Mouse (Mus musculus): ENCODE data around the gene Chd5. TPM values are rescaled to one million over a fixed set of nuclear protein-coding genes. Genes with fewer than 3 reads are reported as not detected.

The Chd5 gene
- polyA plus RNA-seq, 1 experiment from 2014 or later = 0.03 TPM

- Histone ChIP-seq H3K27me3 (ENCODE audit: control insufficient read depth, insufficient read depth, low read length) (no peaks in the 10 kb centered on the region), H3K4me1 (ENCODE audit: control insufficient read depth, insufficient read depth, low read length) (no peaks in the 10 kb centered on the region), H3K27ac (ENCODE audit: low read depth, low read length) (no peak overlapping the region), H3K4me3 (ENCODE audit: low read length) (no peak overlapping the region), H3K36me3 (ENCODE audit: control insufficient read depth, insufficient read depth, low read length) (no peaks in the 10 kb centered on the region), H3K4me2 (replicated peaks; ENCODE audit: low read depth, low read length) (no peak overlapping the region), H3K9ac (ENCODE audit: low read depth, low read length) (no peak overlapping the region), H3K9me3 (ENCODE audit: control insufficient read depth, low read length) (no peaks in the 10 kb centered on the region)
- 69% methylated on average over 8 of the region's 8 CpGs for WGBS
- ATAC-seq (ENCODE audit: low FRiP score, low TSS enrichment) = no peak
Observed at GRCm38 (mm10) chr4:152428259-152428658, 89.8 kb downstream of the Chd5 start.

GRCm38 (mm10) chr4:152432308-152432707 is 93.9 kb downstream of the Chd5 start:
- Histone ChIP-seq H3K4me1 (ENCODE audit: control insufficient read depth, insufficient read depth, low read length) (no peaks in the 10 kb centered on the region), H3K4me2 (replicated peaks; ENCODE audit: low read depth, low read length) (no peak overlapping the region), H3K36me3 (ENCODE audit: control insufficient read depth, insufficient read depth, low read length) (no peaks in the 10 kb centered on the region), H3K27me3 (ENCODE audit: control insufficient read depth, insufficient read depth, low read length) (no peaks in the 10 kb centered on the region), H3K27ac (ENCODE audit: low read depth, low read length) (no peak overlapping the region), H3K9ac (ENCODE audit: low read depth, low read length) (no peak overlapping the region), H3K4me3 (ENCODE audit: low read length) (no peak overlapping the region), H3K9me3 (ENCODE audit: control insufficient read depth, low read length) (no peaks in the 10 kb centered on the region)
- WGBS = 57% methylated on average over 5 of the region's 5 CpGs
- no peak for ATAC-seq (ENCODE audit: low FRiP score, low TSS enrichment)

- WGBS = 1% methylated on average over 9 of the region's 9 CpGs
- H3K4me2 ChIP-seq (replicated peaks; ENCODE audit: low read depth, low read length) = peak overlapping the region; percentile 33
- H3K4me1 ChIP-seq (ENCODE audit: control insufficient read depth, insufficient read depth, low read length) = no peaks in the 10 kb centered on the region
- no peak overlapping the region for H3K4me3 ChIP-seq (ENCODE audit: low read length)
- H3K9ac ChIP-seq (ENCODE audit: low read depth, low read length) = no peak overlapping the region
- peak; percentile 86 for ATAC-seq (ENCODE audit: low FRiP score, low TSS enrichment)
- no peaks in the 10 kb centered on the region for H3K27me3 ChIP-seq (ENCODE audit: control insufficient read depth, insufficient read depth, low read length)
- no peaks in the 10 kb centered on the region for H3K9me3 ChIP-seq (ENCODE audit: control insufficient read depth, low read length)
- no peak overlapping the region for H3K27ac ChIP-seq (ENCODE audit: low read depth, low read length)
- H3K36me3 ChIP-seq (ENCODE audit: control insufficient read depth, insufficient read depth, low read length) = no peaks in the 10 kb centered on the region
Observed at GRCm38 (mm10) chr4:152434836-152435235, 96.4 kb downstream of the Chd5 start.

GRCm38 (mm10) chr4:152435255-152435654 is 96.8 kb downstream of the Chd5 start:
- H3K4me1 ChIP-seq (ENCODE audit: control insufficient read depth, insufficient read depth, low read length) = no peaks in the 10 kb centered on the region
- H3K27ac ChIP-seq (ENCODE audit: low read depth, low read length) = no peak overlapping the region
- no peaks in the 10 kb centered on the region for H3K9me3 ChIP-seq (ENCODE audit: control insufficient read depth, low read length)
- H3K9ac ChIP-seq (ENCODE audit: low read depth, low read length) = no peak overlapping the region
- peak; percentile 78 for ATAC-seq (ENCODE audit: low FRiP score, low TSS enrichment)
- no peak overlapping the region for H3K4me3 ChIP-seq (ENCODE audit: low read length)
- 13% methylated on average over 10 of the region's 10 CpGs for WGBS
- H3K36me3 ChIP-seq (ENCODE audit: control insufficient read depth, insufficient read depth, low read length) = no peaks in the 10 kb centered on the region
- peak overlapping the region; percentile 33 for H3K4me2 ChIP-seq (replicated peaks; ENCODE audit: low read depth, low read length)
- H3K27me3 ChIP-seq (ENCODE audit: control insufficient read depth, insufficient read depth, low read length) = no peaks in the 10 kb centered on the region

Other genes starting within 250 kb of the Chd5 start
- gene Tnfrsf25, start 222.7 kb upstream of the Chd5 start, polyA plus RNA-seq (2014; fragmentation: Nextera tagmentation; extraction: Ambion mirVana) = 0.57 and 1.9 TPM in 2 replicates
- gene Espn, start 186.3 kb upstream of the Chd5 start, polyA plus RNA-seq (2014; fragmentation: Nextera tagmentation; extraction: Ambion mirVana) = 36.1 and 36.3 TPM in 2 replicates
- not detected in 2 replicates for gene Hes2, start 179.8 kb upstream of the Chd5 start, polyA plus RNA-seq (2014; fragmentation: Nextera tagmentation; extraction: Ambion mirVana)
- 46.6 and 64.4 TPM in 2 replicates for gene Acot7, start 160.5 kb upstream of the Chd5 start, polyA plus RNA-seq (2014; fragmentation: Nextera tagmentation; extraction: Ambion mirVana)
- gene Gpr153, start 64.4 kb upstream of the Chd5 start, polyA plus RNA-seq (2014; fragmentation: Nextera tagmentation; extraction: Ambion mirVana) = 7.5 and 9.1 TPM in 2 replicates
- not detected in 2 replicates for gene Hes3, start 47.0 kb upstream of the Chd5 start, polyA plus RNA-seq (2014; fragmentation: Nextera tagmentation; extraction: Ambion mirVana)
- gene Icmt, start 41.4 kb upstream of the Chd5 start, polyA plus RNA-seq (2014; fragmentation: Nextera tagmentation; extraction: Ambion mirVana) = 14.7 and 28.1 TPM in 2 replicates
- gene Rnf207, start 19.7 kb upstream of the Chd5 start, polyA plus RNA-seq (2014; fragmentation: Nextera tagmentation; extraction: Ambion mirVana) = 1.1 TPM in 2 replicates
- gene Rpl22, start 12.9 kb upstream of the Chd5 start, polyA plus RNA-seq (2014; fragmentation: Nextera tagmentation; extraction: Ambion mirVana) = 475 and 692 TPM in 2 replicates
- 3.3 and 3.7 TPM in 2 replicates for gene Nphp4, start 138.1 kb downstream of the Chd5 start, polyA plus RNA-seq (2014; fragmentation: Nextera tagmentation; extraction: Ambion mirVana)
- gene Kcnab2, start 139.2 kb downstream of the Chd5 start, polyA plus RNA-seq (2014; fragmentation: Nextera tagmentation; extraction: Ambion mirVana) = 3.4 and 5.3 TPM in 2 replicates